Comparison of ENCODE assay signal across 20 mouse cellular contexts in genomic region chr7:35340196-35340595, GRCm38 (mm10). TPM values are rescaled to one million over a fixed set of nuclear protein-coding genes. Genes with fewer than 3 reads are reported as not detected.
DNase-seq lines count a peak whose midpoint lies in the region; ATAC-seq and TF ChIP-seq lines count a peak whose summit lies in the region.
"Had no signal": no experiment of that assay in that cellular context is flagged by ENCODE, and none has a peak within 500 bp of the region (broad histone marks: within the 10 kb centered on the region; RNA-seq: fewer than 3 reads in every experiment).

No protein-coding gene starts in this region.

- WGBS in midbrain, embryonic 10.5 days: 25% methylated on average over 5 of the region's 5 CpGs
- 25% methylated on average over 5 of the region's 5 CpGs for WGBS in midbrain, embryonic 11.5 days
- WGBS in embryonic facial prominence, embryonic 15.5 days: 30% methylated on average over 5 of the region's 5 CpGs
- 51% methylated on average over 5 of the region's 5 CpGs for WGBS in stomach, postnatal 0 days

- peak; percentile 23 for DNase-seq in layer of hippocampus, adult 11-12 months (ENCODE audit: low spot score)
- DNase-seq in layer of hippocampus, adult 8-10 months (ENCODE audit: low spot score in 2 of 2): no peak
- DNase-seq in midbrain, embryonic 10.5 days (ENCODE audit: low spot score): no peak
- no peak for DNase-seq in midbrain, embryonic 11.5 days (ENCODE audit: low spot score, missing footprints)
- DNase-seq in stomach, postnatal 0 days (ENCODE audit: low spot score): peak; percentile 14
- no peak for DNase-seq in gastrocnemius, postnatal 10 days
- DNase-seq: adrenal gland, postnatal 10 days; cerebellum, adult 8-10 months; kidney, adult 2 months; lung, adult 18-20 months; midbrain, embryonic 14.5 days; right cerebral cortex, postnatal 4 days had no signal

- 0 out of 2 replicates have a peak overlapping the region, but pooled peaks have one; percentile 15 for H3K27ac ChIP-seq in midbrain, embryonic 10.5 days (replicated peaks)
- H3K27ac ChIP-seq in midbrain, embryonic 11.5 days (ENCODE audit: low read depth, low read length): no peak overlapping the region
- H3K27ac ChIP-seq in embryonic facial prominence, embryonic 15.5 days (replicated peaks): peak overlapping the region; percentile 53; the same call in 1 of the 2 replicates
- no peak overlapping the region; the same call in 1 of the 2 replicates for H3K27ac ChIP-seq in stomach, postnatal 0 days (replicated peaks)
- H3K27ac ChIP-seq: forebrain, embryonic 13.5 days; heart, embryonic 15.5 days; hindbrain, embryonic 13.5 days; macrophage had no signal

- H3K4me1 ChIP-seq in midbrain, embryonic 10.5 days: peaks cover 11% of the 10 kb centered on the region
- no peaks in the 10 kb centered on the region; the same call in 1 of the 2 replicates for H3K4me1 ChIP-seq in midbrain, embryonic 11.5 days (ENCODE audit: control insufficient read depth, insufficient read depth, low read length)
- 0 out of 2 replicates have a peak, but pooled peaks cover 6% of the 10 kb centered on the region for H3K4me1 ChIP-seq in embryonic facial prominence, embryonic 15.5 days
- H3K4me1 ChIP-seq in stomach, postnatal 0 days (replicated peaks; ENCODE audit: control insufficient read depth, insufficient read depth): no peaks in the 10 kb centered on the region

- no peaks in the 10 kb centered on the region for H3K9me3 ChIP-seq in midbrain, embryonic 10.5 days (replicated peaks)
- no peaks in the 10 kb centered on the region for H3K9me3 ChIP-seq in midbrain, embryonic 11.5 days (ENCODE audit: control insufficient read depth, low read length)
- no peaks in the 10 kb centered on the region for H3K9me3 ChIP-seq in embryonic facial prominence, embryonic 15.5 days (replicated peaks)
- no peaks in the 10 kb centered on the region for H3K9me3 ChIP-seq in stomach, postnatal 0 days (ENCODE audit: control insufficient read depth, low read length)
- H3K9me3 ChIP-seq: forebrain, embryonic 13.5 days; G1E; heart, embryonic 15.5 days; hindbrain, embryonic 13.5 days had no signal

- no peak overlapping the region for H3K4me2 ChIP-seq in midbrain, embryonic 11.5 days
- H3K4me2 ChIP-seq in embryonic facial prominence, embryonic 15.5 days (replicated peaks): no peak overlapping the region
- H3K4me2 ChIP-seq in stomach, postnatal 0 days (replicated peaks; ENCODE audit: low read depth): peak overlapping the region; percentile 8; the same call in 1 of the 2 replicates
- H3K4me2 ChIP-seq: forebrain, embryonic 13.5 days; heart, embryonic 15.5 days; hindbrain, embryonic 13.5 days had no signal

- no peak for ATAC-seq in midbrain, embryonic 11.5 days (ENCODE audit: low FRiP score)
- no peak for ATAC-seq in embryonic facial prominence, embryonic 15.5 days (ENCODE audit: insufficient number of reproducible peaks, low FRiP score, low TSS enrichment, low read depth)
- ATAC-seq in stomach, postnatal 0 days (ENCODE audit: low FRiP score, low TSS enrichment): no peak
- ATAC-seq in CD4-positive, CD25-positive, alpha-beta regulatory T cell, adult 4 months: no peak
- ATAC-seq: forebrain, embryonic 13.5 days had no signal

- TF ChIP-seq CTCF in stomach, postnatal 0 days (IDR thresholded peaks at IDR 0.05; ENCODE audit: low read depth): no peak

- no peak overlapping the region for H3K9ac ChIP-seq in midbrain, embryonic 11.5 days (ENCODE audit: low read length)
- H3K9ac ChIP-seq in embryonic facial prominence, embryonic 15.5 days: no peak overlapping the region
- no peak overlapping the region for H3K9ac ChIP-seq in stomach, postnatal 0 days (ENCODE audit: low read length)
- H3K9ac ChIP-seq: forebrain, embryonic 13.5 days; heart, embryonic 15.5 days; hindbrain, embryonic 13.5 days had no signal

- H3K4me3 ChIP-seq in midbrain, embryonic 10.5 days: no peak overlapping the region
- H3K4me3 ChIP-seq in midbrain, embryonic 11.5 days (ENCODE audit: low read depth, low read length): no peak overlapping the region
- H3K4me3 ChIP-seq in embryonic facial prominence, embryonic 15.5 days (replicated peaks): no peak overlapping the region
- no peak overlapping the region for H3K4me3 ChIP-seq in stomach, postnatal 0 days (ENCODE audit: low read depth, low read length)
- H3K4me3 ChIP-seq: forebrain, embryonic 13.5 days; heart, embryonic 15.5 days; hindbrain, embryonic 13.5 days had no signal

- no peak for TF ChIP-seq EP300 in stomach, postnatal 0 days (optimal IDR thresholded peaks at IDR 0.05)

- peaks cover 23% of the 10 kb centered on the region for H3K27me3 ChIP-seq in midbrain, embryonic 10.5 days (ENCODE audit: low read depth, poor library complexity, severe bottlenecking)
- peaks cover 6% of the 10 kb centered on the region; the same call in 1 of the 2 replicates for H3K27me3 ChIP-seq in midbrain, embryonic 11.5 days (ENCODE audit: control insufficient read depth, insufficient read depth, low read length)
- peaks cover 15% of the 10 kb centered on the region for H3K27me3 ChIP-seq in embryonic facial prominence, embryonic 15.5 days
- H3K27me3 ChIP-seq in stomach, postnatal 0 days (ENCODE audit: control insufficient read depth, insufficient read depth, low read length): no peaks in the 10 kb centered on the region

- H3K36me3 ChIP-seq in midbrain, embryonic 10.5 days: no peaks in the 10 kb centered on the region
- no peaks in the 10 kb centered on the region for H3K36me3 ChIP-seq in midbrain, embryonic 11.5 days (ENCODE audit: control insufficient read depth, insufficient read depth, low read length)
- no peaks in the 10 kb centered on the region for H3K36me3 ChIP-seq in embryonic facial prominence, embryonic 15.5 days
- no peaks in the 10 kb centered on the region for H3K36me3 ChIP-seq in stomach, postnatal 0 days (ENCODE audit: control insufficient read depth, insufficient read depth, low read length)
- H3K36me3 ChIP-seq: G1E; heart, embryonic 15.5 days; hindbrain, embryonic 13.5 days had no signal

RNA-seq across cellular contexts. Expression of gene Rhpn2, which starts 6.2 kb away (rescaled TPM):
- 1 to 10 TPM; 6.2 to 7.6 (median 7.3) TPM for total RNA-seq in layer of hippocampus, adult 8-10 months (2022)
- 3.2 and 3.7 TPM in 2 replicates for polyA plus RNA-seq in midbrain, embryonic 10.5 days (2016; fragmentation: Nextera tagmentation; extraction: Ambion mirVana)
- polyA plus RNA-seq in midbrain, embryonic 11.5 days (2014; fragmentation: Nextera tagmentation; extraction: Ambion mirVana): 1.9 and 2.2 TPM in 2 replicates
- polyA plus RNA-seq in embryonic facial prominence, embryonic 15.5 days (2015; fragmentation: Nextera tagmentation; extraction: Ambion mirVana): 4.6 and 5.2 TPM in 2 replicates
- polyA plus RNA-seq in stomach, postnatal 0 days (2015; fragmentation: Nextera tagmentation; extraction: Ambion mirVana): 23.1 and 24.4 TPM in 2 replicates
- polyA plus RNA-seq in CD4-positive, CD25-positive, alpha-beta regulatory T cell, adult 4 months (2017; shearing (Covaris generic)): under 1 TPM; 0.28 to 0.39 TPM
- 1 to 10 TPM in 1 of 2 experiments, under 1 TPM in 1; 0.94 to 1.8 TPM for total RNA-seq in gastrocnemius, postnatal 10 days (2021)
- total RNA-seq: granulocyte monocyte progenitor cell, adult 5-6 weeks had no signal
- polyA plus RNA-seq: macrophage had no signal

RNA-seq across cellular contexts. Expression of gene Gpatch1, which starts 22.0 kb away (rescaled TPM):
- 10 to 100 TPM; 25.3 to 30.4 (median 26.5) TPM for total RNA-seq in layer of hippocampus, adult 8-10 months (2022)
- 16.8 and 17.5 TPM in 2 replicates for polyA plus RNA-seq in midbrain, embryonic 10.5 days (2016; fragmentation: Nextera tagmentation; extraction: Ambion mirVana)
- polyA plus RNA-seq in midbrain, embryonic 11.5 days (2014; fragmentation: Nextera tagmentation; extraction: Ambion mirVana): 19.4 and 20.2 TPM in 2 replicates
- 15.0 and 17.2 TPM in 2 replicates for polyA plus RNA-seq in embryonic facial prominence, embryonic 15.5 days (2015; fragmentation: Nextera tagmentation; extraction: Ambion mirVana)
- polyA plus RNA-seq in stomach, postnatal 0 days (2015; fragmentation: Nextera tagmentation; extraction: Ambion mirVana): 9.1 and 9.3 TPM in 2 replicates
- 10 to 100 TPM; 22.4 to 28.6 TPM for polyA plus RNA-seq in CD4-positive, CD25-positive, alpha-beta regulatory T cell, adult 4 months (2017; shearing (Covaris generic))
- total RNA-seq in gastrocnemius, postnatal 10 days (2021): 1 to 10 TPM; 8.8 TPM

RNA-seq across cellular contexts. Expression of gene Faap24, which starts 56.4 kb away (rescaled TPM):
- 1 to 10 TPM; 4.0 to 5.9 (median 5.6) TPM for total RNA-seq in layer of hippocampus, adult 8-10 months (2022)
- polyA plus RNA-seq in midbrain, embryonic 10.5 days (2016; fragmentation: Nextera tagmentation; extraction: Ambion mirVana): 25.2 and 25.3 TPM in 2 replicates
- polyA plus RNA-seq in midbrain, embryonic 11.5 days (2014; fragmentation: Nextera tagmentation; extraction: Ambion mirVana): 26.2 and 26.9 TPM in 2 replicates
- 15.6 and 17.1 TPM in 2 replicates for polyA plus RNA-seq in embryonic facial prominence, embryonic 15.5 days (2015; fragmentation: Nextera tagmentation; extraction: Ambion mirVana)
- 8.8 and 9.3 TPM in 2 replicates for polyA plus RNA-seq in stomach, postnatal 0 days (2015; fragmentation: Nextera tagmentation; extraction: Ambion mirVana)
- 10 to 100 TPM; 34.0 to 40.4 TPM for polyA plus RNA-seq in CD4-positive, CD25-positive, alpha-beta regulatory T cell, adult 4 months (2017; shearing (Covaris generic))
- total RNA-seq in gastrocnemius, postnatal 10 days (2021): 1 to 10 TPM; 1.7 to 2.1 TPM

RNA-seq across cellular contexts. Expression of gene Cep89, which starts 56.6 kb away (rescaled TPM):
- 10 to 100 TPM; 14.4 to 31.0 (median 19.2) TPM for total RNA-seq in layer of hippocampus, adult 8-10 months (2022)
- polyA plus RNA-seq in midbrain, embryonic 10.5 days (2016; fragmentation: Nextera tagmentation; extraction: Ambion mirVana): 65.8 and 67.0 TPM in 2 replicates
- 42.9 and 46.6 TPM in 2 replicates for polyA plus RNA-seq in midbrain, embryonic 11.5 days (2014; fragmentation: Nextera tagmentation; extraction: Ambion mirVana)
- 38.2 and 44.9 TPM in 2 replicates for polyA plus RNA-seq in embryonic facial prominence, embryonic 15.5 days (2015; fragmentation: Nextera tagmentation; extraction: Ambion mirVana)
- polyA plus RNA-seq in stomach, postnatal 0 days (2015; fragmentation: Nextera tagmentation; extraction: Ambion mirVana): 11.7 and 12.3 TPM in 2 replicates
- 10 to 100 TPM; 14.2 to 23.5 TPM for polyA plus RNA-seq in CD4-positive, CD25-positive, alpha-beta regulatory T cell, adult 4 months (2017; shearing (Covaris generic))
- total RNA-seq in gastrocnemius, postnatal 10 days (2021): 1 to 10 TPM; 5.5 to 6.6 TPM

Comparison
In these comparisons a context has a peak if more than half of its experiments do, and no peak if none do; other contexts are left out.
1. DNase-seq: peak in layer of hippocampus, adult 11-12 months (single experiment) and stomach, postnatal 0 days (single experiment); none in layer of hippocampus, adult 8-10 months (0 of 2), midbrain, embryonic 10.5 days (single experiment), midbrain, embryonic 11.5 days (single experiment) and gastrocnemius, postnatal 10 days (single experiment).
2. H3K27ac ChIP-seq: peak in midbrain, embryonic 10.5 days (single experiment) and embryonic facial prominence, embryonic 15.5 days (single experiment); none in midbrain, embryonic 11.5 days (single experiment) and stomach, postnatal 0 days (single experiment).